Mouse (Mus musculus) stomach, postnatal 0 days (tissue): ENCODE results near the gene Lsamp.

Experiments used
- CTCF ChIP-seq: IDR thresholded peaks from 2 replicates; pipeline ENCODE4 v1.5.1; 2016; ENCODE audit warnings: antibody characterized with exemption, low read depth, mild to moderate bottlenecking, moderate library complexity
- EP300 ChIP-seq: optimal IDR thresholded peaks from 2 replicates; pipeline ENCODE3; 2016; ENCODE audit warnings: antibody characterized with exemption

- TF ChIP-seq EP300 = no peak
- no peak for TF ChIP-seq CTCF
Observed at GRCm38 (mm10) chr16:41745037-41745436, 1760.9 kb downstream of the Lsamp start.
